Mouse (Mus musculus): ENCODE results near the gene Cryab. TPM values are rescaled to one million over a fixed set of nuclear protein-coding genes. Genes with fewer than 3 reads are reported as not detected.

Cryab gene
- polyA plus RNA-seq, 1 experiment from 2014 or later = 20.6 TPM

- ATAC-seq (ENCODE audit: low FRiP score, low TSS enrichment) = no peak
- 0 out of 2 replicates have a peak, but pooled peaks cover 4% of the 10 kb centered on the region for H3K4me1 ChIP-seq (ENCODE audit: control insufficient read depth, insufficient read depth, low read length)
These were observed 22.9 kb downstream of the Cryab start for GRCm38 (mm10) chr9:50774026-50774462.

GRCm38 (mm10) chr9:50774991-50775612 lies 24.0 kb downstream of the Cryab start, which contains the start of the genes Alg9 and 1110032A03Rik:
Gene Alg9 (plus strand): TSS chr9:50775019.
Gene 1110032A03Rik (minus strand): TSS chr9:50775520.
- H3K4me2 ChIP-seq (replicated peaks; ENCODE audit: low read depth, low read length) = peak within 1 kb of the TSS; percentile 87
- no peaks in the 10 kb centered on the region for H3K27me3 ChIP-seq (ENCODE audit: control insufficient read depth, insufficient read depth, low read length)
- peaks cover 22% of the 10 kb centered on the region for H3K36me3 ChIP-seq (ENCODE audit: control insufficient read depth, insufficient read depth, low read length)
- no peaks in the 10 kb centered on the region for H3K9me3 ChIP-seq (ENCODE audit: control insufficient read depth, low read length)
- ATAC-seq (ENCODE audit: low FRiP score, low TSS enrichment) = peak; percentile 87
- H3K4me3 ChIP-seq (ENCODE audit: low read length) = peak within 1 kb of the TSS; percentile 92
- H3K27ac ChIP-seq (ENCODE audit: low read depth, low read length) = peak within 1 kb of the TSS; percentile 83; the same call in 1 of the 2 replicates
- 0 out of 2 replicates have a peak, but pooled peaks cover 3% of the 10 kb centered on the region for H3K4me1 ChIP-seq (ENCODE audit: control insufficient read depth, insufficient read depth, low read length)
- peak within 1 kb of the TSS; percentile 91 for H3K9ac ChIP-seq (ENCODE audit: low read depth, low read length)
- WGBS = under 1% methylated on average over 34 of the region's 51 CpGs

More at GRCm38 (mm10) chr9:50774026-50774462, 22.9 kb downstream of the Cryab start:
- H3K9me3 ChIP-seq (ENCODE audit: control insufficient read depth, low read length) = no peaks in the 10 kb centered on the region
- H3K9ac ChIP-seq (ENCODE audit: low read depth, low read length) = peak overlapping the region; percentile 91; the same call in 1 of the 2 replicates
- peak overlapping the region; percentile 92; the same call in 1 of the 2 replicates for H3K4me3 ChIP-seq (ENCODE audit: low read length)
- H3K27ac ChIP-seq (ENCODE audit: low read depth, low read length) = no peak overlapping the region
- WGBS = 66% methylated on average over 4 of the region's 4 CpGs
- H3K4me2 ChIP-seq (replicated peaks; ENCODE audit: low read depth, low read length) = peak overlapping the region; percentile 87
- H3K27me3 ChIP-seq (ENCODE audit: control insufficient read depth, insufficient read depth, low read length) = no peaks in the 10 kb centered on the region
- H3K36me3 ChIP-seq (ENCODE audit: control insufficient read depth, insufficient read depth, low read length) = peaks cover 12% of the 10 kb centered on the region

GRCm38 (mm10) chr9:50775662-50776126 lies 24.6 kb downstream of the Cryab start:
- H3K4me2 ChIP-seq (replicated peaks; ENCODE audit: low read depth, low read length) = peak overlapping the region; percentile 87
- ATAC-seq (ENCODE audit: low FRiP score, low TSS enrichment) = no peak; the same call in 1 of the 2 replicates
- H3K4me3 ChIP-seq (ENCODE audit: low read length) = peak overlapping the region; percentile 92

GRCm38 (mm10) chr9:50776162-50776760 lies 25.1 kb downstream of the Cryab start:
- 0 out of 2 replicates have a peak, but pooled peaks cover 3% of the 10 kb centered on the region for H3K4me1 ChIP-seq (ENCODE audit: control insufficient read depth, insufficient read depth, low read length)
- H3K36me3 ChIP-seq (ENCODE audit: control insufficient read depth, insufficient read depth, low read length) = peaks cover 26% of the 10 kb centered on the region
- H3K9ac ChIP-seq (ENCODE audit: low read depth, low read length) = peak overlapping the region; percentile 91; the same call in 1 of the 2 replicates
- no peak overlapping the region for H3K27ac ChIP-seq (ENCODE audit: low read depth, low read length)
- no peaks in the 10 kb centered on the region for H3K9me3 ChIP-seq (ENCODE audit: control insufficient read depth, low read length)
- 55% methylated on average over 11 of the region's 11 CpGs for WGBS
- ATAC-seq (ENCODE audit: low FRiP score, low TSS enrichment) = no peak
- H3K4me2 ChIP-seq (replicated peaks; ENCODE audit: low read depth, low read length) = peak overlapping the region; percentile 87
- peak overlapping the region; percentile 92 for H3K4me3 ChIP-seq (ENCODE audit: low read length)
- H3K27me3 ChIP-seq (ENCODE audit: control insufficient read depth, insufficient read depth, low read length) = no peaks in the 10 kb centered on the region

More at GRCm38 (mm10) chr9:50775662-50776126, 24.6 kb downstream of the Cryab start:
- Histone ChIP-seq H3K9ac (ENCODE audit: low read depth, low read length) (peak overlapping the region; percentile 91), H3K27ac (ENCODE audit: low read depth, low read length) (peak overlapping the region; percentile 83; the same call in 1 of the 2 replicates), H3K4me1 (ENCODE audit: control insufficient read depth, insufficient read depth, low read length) (0 out of 2 replicates have a peak, but pooled peaks cover 3% of the 10 kb centered on the region), H3K9me3 (ENCODE audit: control insufficient read depth, low read length) (no peaks in the 10 kb centered on the region), H3K27me3 (ENCODE audit: control insufficient read depth, insufficient read depth, low read length) (no peaks in the 10 kb centered on the region), H3K36me3 (ENCODE audit: control insufficient read depth, insufficient read depth, low read length) (peaks cover 23% of the 10 kb centered on the region)
- under 1% methylated on average over 25 of the region's 30 CpGs for WGBS

GRCm38 (mm10) chr9:50782155-50782554 lies 31.0 kb downstream of the Cryab start:
- no peak overlapping the region for H3K9ac ChIP-seq (ENCODE audit: low read depth, low read length)
- no peak overlapping the region for H3K4me2 ChIP-seq (replicated peaks; ENCODE audit: low read depth, low read length)
- H3K27ac ChIP-seq (ENCODE audit: low read depth, low read length) = no peak overlapping the region
- no peak overlapping the region for H3K4me3 ChIP-seq (ENCODE audit: low read length)
- ATAC-seq (ENCODE audit: low FRiP score, low TSS enrichment) = no peak
- H3K4me1 ChIP-seq (ENCODE audit: control insufficient read depth, insufficient read depth, low read length) = no peaks in the 10 kb centered on the region
- 82% methylated on average over 2 of the region's 2 CpGs for WGBS
- H3K36me3 ChIP-seq (ENCODE audit: control insufficient read depth, insufficient read depth, low read length) = peaks cover 62% of the 10 kb centered on the region
- no peaks in the 10 kb centered on the region for H3K27me3 ChIP-seq (ENCODE audit: control insufficient read depth, insufficient read depth, low read length)
- H3K9me3 ChIP-seq (ENCODE audit: control insufficient read depth, low read length) = no peaks in the 10 kb centered on the region

GRCm38 (mm10) chr9:50795266-50795665 lies 44.1 kb downstream of the Cryab start:
- no peak overlapping the region for H3K4me3 ChIP-seq (ENCODE audit: low read length)
- no peaks in the 10 kb centered on the region for H3K27me3 ChIP-seq (ENCODE audit: control insufficient read depth, insufficient read depth, low read length)
- no peaks in the 10 kb centered on the region for H3K4me1 ChIP-seq (ENCODE audit: control insufficient read depth, insufficient read depth, low read length)
- 90% methylated on average over 3 of the region's 3 CpGs for WGBS
- no peak overlapping the region for H3K9ac ChIP-seq (ENCODE audit: low read depth, low read length)
- peaks cover 29% of the 10 kb centered on the region for H3K36me3 ChIP-seq (ENCODE audit: control insufficient read depth, insufficient read depth, low read length)
- H3K9me3 ChIP-seq (ENCODE audit: control insufficient read depth, low read length) = no peaks in the 10 kb centered on the region
- no peak overlapping the region for H3K4me2 ChIP-seq (replicated peaks; ENCODE audit: low read depth, low read length)
- no peak overlapping the region for H3K27ac ChIP-seq (ENCODE audit: low read depth, low read length)
- no peak for ATAC-seq (ENCODE audit: low FRiP score, low TSS enrichment)

GRCm38 (mm10) chr9:50796776-50797175 lies 45.7 kb downstream of the Cryab start:
- Histone ChIP-seq H3K9me3 (ENCODE audit: control insufficient read depth, low read length) (no peaks in the 10 kb centered on the region), H3K9ac (ENCODE audit: low read depth, low read length) (no peak overlapping the region), H3K4me1 (ENCODE audit: control insufficient read depth, insufficient read depth, low read length) (no peaks in the 10 kb centered on the region), H3K27ac (ENCODE audit: low read depth, low read length) (no peak overlapping the region), H3K4me2 (replicated peaks; ENCODE audit: low read depth, low read length) (no peak overlapping the region), H3K36me3 (ENCODE audit: control insufficient read depth, insufficient read depth, low read length) (peaks cover 24% of the 10 kb centered on the region), H3K27me3 (ENCODE audit: control insufficient read depth, insufficient read depth, low read length) (no peaks in the 10 kb centered on the region), H3K4me3 (ENCODE audit: low read length) (no peak overlapping the region)
- ATAC-seq (ENCODE audit: low FRiP score, low TSS enrichment) = no peak
- 84% methylated on average over 8 of the region's 8 CpGs for WGBS

- no peaks in the 10 kb centered on the region for H3K27me3 ChIP-seq (ENCODE audit: control insufficient read depth, insufficient read depth, low read length)
- H3K36me3 ChIP-seq (ENCODE audit: control insufficient read depth, insufficient read depth, low read length) = peaks cover 23% of the 10 kb centered on the region
- no peaks in the 10 kb centered on the region for H3K9me3 ChIP-seq (ENCODE audit: control insufficient read depth, low read length)
- 95% methylated on average over 7 of the region's 7 CpGs for whole genome bisulfite sequencing
- no peak overlapping the region for H3K9ac ChIP-seq (ENCODE audit: low read depth, low read length)
- no peak overlapping the region for H3K4me3 ChIP-seq (ENCODE audit: low read length)
- H3K4me2 ChIP-seq (replicated peaks; ENCODE audit: low read depth, low read length) = no peak overlapping the region
- H3K4me1 ChIP-seq (ENCODE audit: control insufficient read depth, insufficient read depth, low read length) = no peaks in the 10 kb centered on the region
- no peak overlapping the region for H3K27ac ChIP-seq (ENCODE audit: low read depth, low read length)
- ATAC-seq (ENCODE audit: low FRiP score, low TSS enrichment) = no peak
These were observed 46.5 kb downstream of the Cryab start for GRCm38 (mm10) chr9:50797641-50798040.

- H3K27ac ChIP-seq (ENCODE audit: low read depth, low read length) = no peak overlapping the region
- no peak for ATAC-seq (ENCODE audit: low FRiP score, low TSS enrichment)
- H3K9me3 ChIP-seq (ENCODE audit: control insufficient read depth, low read length) = no peaks in the 10 kb centered on the region
- no peaks in the 10 kb centered on the region for H3K4me1 ChIP-seq (ENCODE audit: control insufficient read depth, insufficient read depth, low read length)
- no peaks in the 10 kb centered on the region for H3K27me3 ChIP-seq (ENCODE audit: control insufficient read depth, insufficient read depth, low read length)
- H3K4me2 ChIP-seq (replicated peaks; ENCODE audit: low read depth, low read length) = no peak overlapping the region
- H3K9ac ChIP-seq (ENCODE audit: low read depth, low read length) = no peak overlapping the region
- H3K4me3 ChIP-seq (ENCODE audit: low read length) = no peak overlapping the region
- peaks cover 27% of the 10 kb centered on the region for H3K36me3 ChIP-seq (ENCODE audit: control insufficient read depth, insufficient read depth, low read length)
- WGBS = 86% methylated on average over 5 of the region's 5 CpGs
These were observed 47.2 kb downstream of the Cryab start for GRCm38 (mm10) chr9:50798368-50798767.

All from kidney, embryonic 14.5 days (tissue).